Mouse (Mus musculus) liver, postnatal 0 days (tissue): ENCODE data around the gene Hectd1. TPM values are rescaled to one million over a fixed set of nuclear protein-coding genes. Genes with fewer than 3 reads are reported as not detected.

Source experiments
- ATAC-seq: fragments of 200-750 bp; cut with Nextera tagmentation; 2 replicates; pipeline ENCODE4 v1.8.0; 2017; ENCODE audit warnings: mild to moderate bottlenecking, moderate library complexity
- DNase-seq: peaks from one replicate; pipeline ENCODE4 v3.0.0-alpha.2; 2016
- H3K27ac ChIP-seq: fragments of 300-500 bp; sonication (generic); 2 replicates; pipeline ENCODE4 v1.5.1; 2014; ENCODE audit warnings: antibody characterized with exemption, moderate library complexity, mild to moderate bottlenecking, low read depth
- H3K27me3 ChIP-seq: fragments of 300-500 bp; sonication (generic); 2 replicates; pipeline ENCODE4 v1.6.1; 2014; ENCODE audit warnings: low read length, control low read depth, mixed read lengths; ENCODE audit not compliant: insufficient read depth
- H3K36me3 ChIP-seq: fragments of 300-500 bp; sonication (generic); replicated peaks from 2 replicates; pipeline ENCODE4 v1.6.1; 2014; ENCODE audit warnings: mild to moderate bottlenecking, control low read depth, low read length, moderate library complexity, mixed read lengths; ENCODE audit not compliant: insufficient read depth
- H3K4me1 ChIP-seq: fragments of 300-500 bp; sonication (generic); 2 replicates; pipeline ENCODE4 v1.6.1; 2014; ENCODE audit warnings: antibody characterized with exemption, mild to moderate bottlenecking, control low read depth; ENCODE audit not compliant: insufficient read depth
- H3K4me2 ChIP-seq: fragments of 300-500 bp; sonication (generic); 2 replicates; pipeline ENCODE4 v1.6.1; 2014; ENCODE audit warnings: low read depth, mild to moderate bottlenecking, low read length, moderate library complexity, mixed read lengths
- H3K4me3 ChIP-seq: fragments of 300-500 bp; sonication (generic); 2 replicates; pipeline ENCODE4 v1.5.1; 2014; ENCODE audit warnings: low read depth, low read length
- H3K9ac ChIP-seq: fragments of 300-500 bp; sonication (generic); replicated peaks from 2 replicates; pipeline ENCODE4 v1.6.1; 2014; ENCODE audit warnings: mild to moderate bottlenecking, moderate library complexity
- H3K9me3 ChIP-seq: fragments of 300-500 bp; sonication (generic); 2 replicates; pipeline ENCODE4 v1.6.1; 2016; ENCODE audit warnings: mild to moderate bottlenecking, control low read depth, low read length, mixed read lengths
- CTCF ChIP-seq: sonication (generic); IDR thresholded peaks from 2 replicates; pipeline ENCODE4 v1.5.1; 2016; ENCODE audit warnings: antibody characterized with exemption, low read depth
- EP300 ChIP-seq: IDR thresholded peaks from 2 replicates; pipeline ENCODE4 v1.6.1; 2016; ENCODE audit warnings: antibody characterized with exemption, low read depth, mild to moderate bottlenecking
- WGBS: fragments of 180-500 bp; shearing (Covaris S2); extraction: QIAGEN DNeasy Blood & Tissue Kit; methylation state at CpG from one replicate; pipeline ENCODE4 v1.1.7; 2014; ENCODE audit not compliant: insufficient replicate concordance; 5-methylcytosine and 5-hydroxymethylcytosine counted together
- polyA plus RNA-seq: library from polyadenylated mRNA; unstranded; fragments of >200 nt; fragmentation: Nextera tagmentation; extraction: Ambion mirVana; gene quantifications from 2 replicates; pipeline ENCODE4 v1.2.1, GENCODE M21; 2015

The Hectd1 gene
- polyA plus RNA-seq, 1 experiment from 2014 or later, result 20.6 TPM

GRCm38 (mm10) chr12:51831931-51832330, 2.6 kb upstream of the Hectd1 start:
- H3K9ac ChIP-seq, result peak overlapping the region; percentile 6; the same call in 1 of the 2 replicates
- ATAC-seq (no peak), DNase-seq (no peak)
- H3K4me1 ChIP-seq, result peaks cover 16% of the 10 kb centered on the region
- no peaks in the 10 kb centered on the region for H3K27me3 ChIP-seq
- 0 out of 2 replicates have a peak overlapping the region, but pooled peaks have one; percentile 8 for H3K27ac ChIP-seq
- TF ChIP-seq EP300, result no peak
- no peak for TF ChIP-seq CTCF
- H3K36me3 ChIP-seq, result 0 out of 2 replicates have a peak, but pooled peaks cover 8% of the 10 kb centered on the region
- no peaks in the 10 kb centered on the region for H3K9me3 ChIP-seq
- peak overlapping the region; percentile 9; the same call in 1 of the 2 replicates for H3K4me3 ChIP-seq
- 80% methylated on average over 13 of the region's 13 CpGs for WGBS
- H3K4me2 ChIP-seq, result peak overlapping the region; percentile 64

- WGBS, result 51% methylated on average over 3 of the region's 3 CpGs
- H3K9ac ChIP-seq, result peak overlapping the region; percentile 97
- H3K4me3 ChIP-seq, result peak overlapping the region; percentile 86
- ATAC-seq (no peak), DNase-seq (no peak)
- peak overlapping the region; percentile 64 for H3K4me2 ChIP-seq
- H3K9me3 ChIP-seq, result no peaks in the 10 kb centered on the region
- H3K27me3 ChIP-seq, result no peaks in the 10 kb centered on the region
- peaks cover 20% of the 10 kb centered on the region for H3K4me1 ChIP-seq
- H3K27ac ChIP-seq, result peak overlapping the region; percentile 100; the same call in 1 of the 2 replicates
- TF ChIP-seq CTCF (no peak), EP300 (no peak)
- 0 out of 2 replicates have a peak, but pooled peaks cover 10% of the 10 kb centered on the region for H3K36me3 ChIP-seq
Observed at GRCm38 (mm10) chr12:51831296-51831695, 2.0 kb upstream of the Hectd1 start.

DNA sequence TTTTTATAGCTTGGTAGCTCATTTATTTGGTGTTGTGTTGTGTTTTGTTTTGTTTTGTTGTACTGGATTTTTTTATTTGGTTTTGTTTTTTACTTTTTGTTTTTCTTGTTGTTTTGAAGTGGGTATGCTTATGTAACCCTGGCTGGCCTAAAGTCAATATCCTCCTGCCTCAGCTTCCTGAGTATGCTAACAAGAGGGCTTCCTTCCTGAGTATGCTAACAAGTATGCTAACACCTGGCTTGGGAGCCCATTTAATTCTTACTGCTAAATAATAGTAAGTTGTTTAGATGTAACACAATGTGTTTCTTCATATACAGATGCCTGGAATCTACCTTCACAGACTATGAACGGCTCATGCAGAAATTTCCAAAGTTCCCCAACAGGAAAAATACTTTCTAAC, 1.3 kb upstream of the Hectd1 start:
- no peak for DNase-seq
- peak overlapping the region; percentile 100 for H3K27ac ChIP-seq
- 60% methylated on average over 1 of the region's 1 CpGs for WGBS

GRCm38 (mm10) chr12:51830077-51830402, 704 bp upstream of the Hectd1 start:
- no peaks in the 10 kb centered on the region for H3K9me3 ChIP-seq

More for the DNA sequence above, 1.3 kb upstream of the Hectd1 start:
- Histone ChIP-seq H3K4me2 (peak overlapping the region; percentile 64), H3K4me3 (peak overlapping the region; percentile 86), H3K36me3 (peaks cover 14% of the 10 kb centered on the region; the same call in 1 of the 2 replicates), H3K27me3 (no peaks in the 10 kb centered on the region), H3K4me1 (peaks cover 20% of the 10 kb centered on the region), H3K9ac (peak overlapping the region; percentile 97), H3K9me3 (no peaks in the 10 kb centered on the region)
- TF ChIP-seq CTCF (no peak), EP300 (no peak)
- ATAC-seq, result no peak

DNA sequence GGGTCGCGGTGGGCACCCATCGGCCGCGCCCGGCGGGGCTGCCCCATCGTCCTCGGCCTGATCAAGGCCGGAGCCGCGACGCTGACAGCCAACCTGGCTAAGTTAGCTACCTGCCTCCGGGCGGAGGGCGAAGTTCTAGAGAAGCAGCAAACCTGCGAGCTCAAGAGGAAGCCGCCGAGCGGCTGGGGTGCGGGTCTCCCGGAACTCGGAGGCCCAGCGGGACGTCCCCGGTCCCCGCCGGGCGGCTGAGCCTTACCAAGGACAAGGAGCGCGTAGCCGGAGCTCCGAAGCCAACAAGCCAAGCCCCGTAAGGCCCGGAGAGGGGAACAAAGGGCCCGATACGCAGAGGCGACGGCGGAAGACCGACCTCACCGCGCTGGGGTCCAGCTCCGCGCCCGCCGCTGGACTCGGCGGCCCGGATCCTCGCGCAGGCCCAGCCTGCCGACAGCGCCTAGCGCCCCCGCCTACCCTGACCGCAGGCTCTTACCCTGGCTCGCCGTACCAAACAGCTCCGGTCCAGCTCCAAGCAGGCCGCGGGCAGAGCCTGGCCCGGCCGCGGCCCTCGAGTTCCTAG, 533 bp downstream of the Hectd1 start:
- Histone ChIP-seq H3K27me3 (no peaks in the 10 kb centered on the region), H3K4me3 (peak overlapping the region; percentile 86), H3K27ac (peak overlapping the region; percentile 100), H3K9me3 (no peaks in the 10 kb centered on the region), H3K4me1 (peaks cover 20% of the 10 kb centered on the region), H3K9ac (peak overlapping the region; percentile 97), H3K4me2 (peak overlapping the region; percentile 64), H3K36me3 (peaks cover 28% of the 10 kb centered on the region)
- WGBS, result under 1% methylated on average over 58 of the region's 66 CpGs
- TF ChIP-seq CTCF (no peak), EP300 (no peak)
- DNase-seq (peak; percentile 74), ATAC-seq (peak; percentile 10)

More at GRCm38 (mm10) chr12:51830077-51830402, 704 bp upstream of the Hectd1 start:
- peaks cover 18% of the 10 kb centered on the region for H3K36me3 ChIP-seq
- peak overlapping the region; percentile 86 for H3K4me3 ChIP-seq
- ATAC-seq, result peak; percentile 26
- no peaks in the 10 kb centered on the region for H3K27me3 ChIP-seq
- H3K4me2 ChIP-seq, result peak overlapping the region; percentile 64
- H3K27ac ChIP-seq, result peak overlapping the region; percentile 100
- H3K4me1 ChIP-seq, result peaks cover 20% of the 10 kb centered on the region
- TF ChIP-seq CTCF (no peak), EP300 (peak; percentile 50)
- DNase-seq, result no peak
- peak overlapping the region; percentile 97 for H3K9ac ChIP-seq
- WGBS, result under 1% methylated on average over 12 of the region's 12 CpGs

- DNase-seq (no peak), ATAC-seq (no peak)
- Histone ChIP-seq H3K27ac (peak overlapping the region; percentile 100), H3K4me2 (peak overlapping the region; percentile 64), H3K4me1 (peaks cover 22% of the 10 kb centered on the region), H3K9ac (peak overlapping the region; percentile 97), H3K27me3 (no peaks in the 10 kb centered on the region), H3K9me3 (no peaks in the 10 kb centered on the region), H3K4me3 (peak overlapping the region; percentile 86), H3K36me3 (peaks cover 28% of the 10 kb centered on the region)
- no peak for TF ChIP-seq CTCF
- TF ChIP-seq EP300, result no peak
- 10% methylated on average over 6 of the region's 6 CpGs for WGBS
Observed at GRCm38 (mm10) chr12:51827958-51828650, 1.2 kb downstream of the Hectd1 start.
